Mouse (Mus musculus): ENCODE measurements at regions not wholly inside any gene's neighbourhood (a gene's known extent, or its start where the extent isn't known, plus 50 kb on each side); places are given as distances from the start of the nearest gene placed in this dataset.
"Not testable (repeated sequence)": the region's sequence is repeated elsewhere in the genome, so short reads cannot be mapped to it uniquely, and the experiment has no call there.

- TF ChIP-seq CTCF (IDR thresholded peaks at IDR 0.05; ENCODE audit: borderline replicate concordance, insufficient read depth, low read length); POLR2A (IDR thresholded peaks at IDR 0.05; ENCODE audit: low read depth, low read length): not testable (repeated sequence)
Observed at GRCm38 (mm10) chr4:7777761-7778160, 461.1 kb downstream of the Car8 start.
